Mouse (Mus musculus): ENCODE results near the gene Gm36245.
"Not testable (repeated sequence)": the region's sequence is repeated elsewhere in the genome, so short reads cannot be mapped to it uniquely, and the experiment has no call there.

Gm36245 gene

GRCm38 (mm10) chr15:77598958-77599357 is at the start of gene Gm36245:
Gm36245 (plus strand) TSS chr15:77599258.
- DNase-seq, result no peak

GRCm38 (mm10) chr15:77561792-77562191 is 37.3 kb upstream of the Gm36245 start, which contains the start of gene 1700025B11Rik:
1700025B11Rik (minus strand) TSS chr15:77561892.
- DNase-seq, result no peak

GRCm38 (mm10) chr15:77563219-77563618 is 35.8 kb upstream of the Gm36245 start:
- DNase-seq, result no peak

GRCm38 (mm10) chr15:77578801-77579200 is 20.3 kb upstream of the Gm36245 start:
- DNase-seq, result no peak

- no peak for DNase-seq
Observed at GRCm38 (mm10) chr15:77579311-77579710, 19.7 kb upstream of the Gm36245 start.

- DNase-seq, result no peak
Observed at GRCm38 (mm10) chr15:77581681-77582080, 17.4 kb upstream of the Gm36245 start.

GRCm38 (mm10) chr15:77587026-77587425 is 12.0 kb upstream of the Gm36245 start:
- DNase-seq, result no peak

GRCm38 (mm10) chr15:77588981-77589380 is 10.1 kb upstream of the Gm36245 start:
- DNase-seq, result no peak

- no peak for DNase-seq
Observed at GRCm38 (mm10) chr15:77590881-77591280, 8.2 kb upstream of the Gm36245 start.

GRCm38 (mm10) chr15:77593557-77593956 is 5.5 kb upstream of the Gm36245 start:
- no peak for DNase-seq

GRCm38 (mm10) chr15:77595961-77596360 is 3.1 kb upstream of the Gm36245 start, which contains the start of gene Apol10b:
Apol10b (minus strand) TSS chr15:77596125.
- no peak for DNase-seq

GRCm38 (mm10) chr15:77598429-77598828 is 629 bp upstream of the Gm36245 start:
- no peak for DNase-seq

- DNase-seq, result no peak
Observed at GRCm38 (mm10) chr15:77606069-77606468, 7.0 kb downstream of the Gm36245 start.

- DNase-seq, result no peak
Observed at GRCm38 (mm10) chr15:77624710-77625109, 25.7 kb downstream of the Gm36245 start.

- not testable (repeated sequence) for DNase-seq
Observed at GRCm38 (mm10) chr15:77626471-77626870, 27.4 kb downstream of the Gm36245 start.

- not testable (repeated sequence) for DNase-seq
Observed at GRCm38 (mm10) chr15:77628647-77629046, 29.6 kb downstream of the Gm36245 start.

GRCm38 (mm10) chr15:77629822-77630221 is 30.8 kb downstream of the Gm36245 start:
- not testable (repeated sequence) for DNase-seq

GRCm38 (mm10) chr15:77643176-77643575 is 44.1 kb downstream of the Gm36245 start, which contains the start of gene Apol11b:
Apol11b (minus strand) TSS chr15:77643286.
- DNase-seq, result not testable (repeated sequence)

- DNase-seq, result not testable (repeated sequence)
Observed at GRCm38 (mm10) chr15:77651143-77651542, 52.1 kb downstream of the Gm36245 start.
